Mouse (Mus musculus) liver, adult (tissue): ENCODE data around the gene Klhl2.

ENCODE experiments used
- GATA4 ChIP-seq: IDR thresholded peaks from 2 replicates; pipeline ENCODE4 v1.6.1; 2014; ENCODE audit warnings: mild to moderate bottlenecking, low read length; ENCODE audit not compliant: insufficient replicate concordance

Gene Klhl2

GRCm38 (mm10) chr8:64804971-64805370 lies 44.8 kb downstream of the Klhl2 start:
- no peak for TF ChIP-seq GATA4

- TF ChIP-seq GATA4 = no peak
Measured at GRCm38 (mm10) chr8:64799306-64799705, 50.5 kb downstream of the Klhl2 start.

DNA sequence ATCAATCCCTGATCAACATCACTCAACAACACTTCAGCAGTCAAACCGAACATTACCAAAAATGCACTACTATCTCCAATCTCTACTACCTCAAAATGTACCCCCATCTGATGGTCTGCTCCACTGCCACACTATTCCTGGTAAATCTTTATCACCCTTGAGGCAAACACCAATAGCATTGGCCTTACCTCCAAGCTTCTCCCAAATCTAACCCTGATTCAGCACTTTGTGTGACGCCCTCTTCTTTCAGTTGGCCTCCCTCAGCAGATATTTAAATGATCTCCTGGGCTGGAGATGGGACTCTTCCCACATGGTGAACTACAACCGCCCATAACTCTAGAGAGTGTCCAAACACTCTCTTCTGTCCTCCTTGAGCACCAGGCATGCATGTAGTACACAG lies 51.3 kb downstream of the Klhl2 start:
- TF ChIP-seq GATA4 = no peak

- TF ChIP-seq GATA4 = no peak
Measured at GRCm38 (mm10) chr8:64797751-64798150, 52.1 kb downstream of the Klhl2 start.

DNA sequence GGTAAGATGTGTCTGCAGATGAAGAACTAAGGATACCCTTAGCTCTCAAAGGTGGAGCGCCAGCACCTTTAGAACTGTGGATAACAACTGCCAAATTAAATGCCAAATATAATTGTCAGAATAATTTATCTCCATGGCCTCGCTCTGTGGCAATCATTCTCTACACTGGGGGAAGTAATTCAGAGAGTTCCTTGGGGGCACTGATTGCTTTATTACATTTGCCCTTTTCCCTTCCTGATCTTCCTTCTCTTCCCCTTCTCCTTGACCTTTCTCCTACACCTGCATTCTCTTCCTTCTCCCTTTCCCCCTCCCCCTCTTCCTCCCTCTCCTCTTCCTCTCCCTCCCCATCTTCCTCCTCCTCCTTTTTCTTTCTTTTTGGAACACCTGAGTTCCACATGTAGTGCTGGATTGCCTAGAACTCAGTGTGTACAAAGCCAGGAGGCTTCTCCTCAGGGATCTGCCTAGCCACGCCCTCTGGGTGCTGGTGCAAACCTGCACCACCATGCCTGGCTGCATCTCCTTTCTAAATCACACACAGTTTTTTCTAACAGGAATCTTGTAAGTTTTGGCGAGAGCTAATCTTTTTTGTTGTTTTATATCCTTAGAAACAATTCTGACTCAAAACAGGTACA lies 58.5 kb downstream of the Klhl2 start:
- no peak for TF ChIP-seq GATA4

DNA sequence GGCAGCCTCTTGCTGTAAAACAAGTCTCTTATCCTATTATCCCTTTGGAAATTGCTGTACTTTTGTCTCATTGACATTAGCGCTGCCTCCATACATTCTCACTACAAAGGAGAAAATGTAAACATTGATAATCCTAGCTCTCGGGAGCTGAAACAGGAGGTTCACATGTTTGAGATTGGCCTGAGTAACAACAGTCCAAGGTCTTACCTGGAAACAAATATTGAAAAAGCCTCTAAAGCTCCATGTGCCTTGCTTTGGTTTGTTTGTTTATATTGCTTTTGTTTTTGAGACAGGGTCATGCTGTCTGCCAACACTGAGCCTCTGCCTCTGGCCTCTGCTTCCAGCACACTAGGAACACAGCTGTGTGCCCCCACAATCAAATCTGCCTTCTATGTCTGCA lies 59.4 kb downstream of the Klhl2 start:
- TF ChIP-seq GATA4 = no peak

GRCm38 (mm10) chr8:64788715-64789114 lies 61.1 kb downstream of the Klhl2 start:
- no peak for TF ChIP-seq GATA4

- TF ChIP-seq GATA4 = no peak
Measured at GRCm38 (mm10) chr8:64786801-64787200, 63.0 kb downstream of the Klhl2 start.

DNA sequence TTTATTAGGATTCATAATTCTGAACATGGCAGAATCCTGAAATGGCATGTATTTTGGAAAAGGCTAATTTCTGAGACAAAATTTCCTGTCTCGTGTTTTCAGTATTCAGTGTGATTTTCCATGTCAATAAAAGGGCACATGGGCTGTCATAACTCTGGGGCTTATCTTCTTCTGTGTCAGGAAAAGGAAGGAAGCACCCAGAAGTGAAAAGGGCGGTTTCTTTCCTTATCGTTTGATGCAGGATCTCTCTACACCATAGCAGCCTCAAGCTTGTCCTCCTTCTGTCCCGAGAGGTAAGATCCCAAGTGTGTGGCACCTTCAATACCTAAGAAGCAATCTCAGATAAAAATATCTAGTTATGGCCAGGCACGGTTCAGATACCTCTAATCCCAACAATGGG lies 65.6 kb downstream of the Klhl2 start:
- peak; percentile 59; the same call in 1 of the 2 replicates for TF ChIP-seq GATA4

- no peak for TF ChIP-seq GATA4
Measured at GRCm38 (mm10) chr8:64781947-64782346, 67.9 kb downstream of the Klhl2 start.

- TF ChIP-seq GATA4 = no peak
Measured at GRCm38 (mm10) chr8:64777925-64778324, 71.9 kb downstream of the Klhl2 start.

DNA sequence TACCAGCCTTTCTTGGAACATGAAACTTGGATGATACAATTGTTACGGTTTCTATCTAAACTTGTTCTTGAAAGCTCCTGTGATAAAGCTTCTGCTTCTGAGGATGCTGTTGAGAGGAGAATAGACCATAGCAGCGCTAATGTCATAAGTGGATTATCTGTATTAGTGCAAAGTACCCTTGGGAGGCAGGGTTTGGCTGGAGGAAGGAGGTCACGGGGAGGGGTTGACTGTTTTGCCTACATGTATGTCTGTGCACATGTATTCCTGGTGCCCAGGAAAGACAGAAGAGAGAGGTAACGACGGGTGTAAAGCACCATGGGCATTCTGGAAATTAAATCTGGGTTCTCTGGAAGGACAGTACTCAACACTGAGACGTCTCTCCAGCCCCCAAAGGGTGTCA lies 75.7 kb downstream of the Klhl2 start:
- TF ChIP-seq GATA4 = no peak

GRCm38 (mm10) chr8:64770814-64771213 lies 79.0 kb downstream of the Klhl2 start:
- TF ChIP-seq GATA4 = no peak

GRCm38 (mm10) chr8:64769586-64769985 lies 80.2 kb downstream of the Klhl2 start:
- no peak for TF ChIP-seq GATA4

DNA sequence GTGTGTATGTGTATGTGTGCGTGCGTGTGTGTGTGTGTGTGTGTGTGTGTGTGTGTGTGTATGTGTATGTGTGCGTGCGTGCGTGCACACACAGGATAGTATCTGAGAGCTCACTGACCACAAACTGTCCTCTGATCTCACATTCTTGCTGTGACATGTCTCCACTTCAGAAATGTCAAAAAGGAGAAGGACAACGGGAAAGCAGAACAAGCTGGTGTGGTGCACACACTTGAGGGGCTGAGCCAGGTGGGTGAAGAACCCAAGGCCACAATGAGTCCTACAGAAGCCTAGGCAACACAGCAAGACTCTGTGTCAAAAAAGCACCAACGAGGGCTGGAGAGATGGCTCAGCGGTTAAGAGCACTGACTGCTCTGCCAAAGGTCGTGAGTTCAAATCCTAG lies 81.2 kb downstream of the Klhl2 start:
- TF ChIP-seq GATA4 = no peak

GRCm38 (mm10) chr8:64767047-64767446 lies 82.8 kb downstream of the Klhl2 start:
- no peak for TF ChIP-seq GATA4

GRCm38 (mm10) chr8:64764075-64764474 lies 85.7 kb downstream of the Klhl2 start:
- TF ChIP-seq GATA4 = no peak
